Mouse (Mus musculus): ENCODE data around the gene Tmc3.

Tmc3 gene

GRCm38 (mm10) chr7:83668724-83669123 lies 84.0 kb downstream of the Tmc3 start:
- no peak for DNase-seq (ENCODE audit: low spot score)

- no peak for DNase-seq (ENCODE audit: low spot score)
Measured at GRCm38 (mm10) chr7:83671573-83671972, 86.8 kb downstream of the Tmc3 start.
